Mouse (Mus musculus) G1E (cell line): Measurements from ENCODE around the gene Prtn3.

Source experiments
- CTCF ChIP-seq: IDR thresholded peaks from 2 replicates; pipeline ENCODE4 v1.5.1; 2012; ENCODE audit warnings: low read depth, low read length, inconsistent platforms, mixed read lengths
- GATA1 ChIP-seq: IDR thresholded peaks from 2 replicates; pipeline ENCODE4 v1.6.1; 2012; ENCODE audit warnings: borderline replicate concordance, low read length, inconsistent platforms, mixed read lengths

- TF ChIP-seq CTCF (no peak), GATA1 (no peak)
These were observed 474 bp upstream of the Prtn3 start for GRCm38 (mm10) chr10:79873715-79874289.
